Mouse (Mus musculus) stomach, embryonic 14.5 days (tissue): ENCODE measurements at regions not wholly inside any gene's neighbourhood (a gene's known extent, or its start where the extent isn't known, plus 50 kb on each side); places are given as distances from the start of the nearest gene placed in this dataset.

Source experiments
- ATAC-seq: fragments of 200-750 bp; cut with Nextera tagmentation; 2 replicates; pipeline ENCODE4 v1.8.0; 2017; ENCODE audit warnings: low read depth, moderate TSS enrichment; ENCODE audit not compliant: insufficient number of reproducible peaks, insufficient read depth, low FRiP score
- H3K27ac ChIP-seq: fragments of 300-500 bp; sonication (generic); 2 replicates; pipeline ENCODE4 v1.5.1; 2014; ENCODE audit warnings: mild to moderate bottlenecking, low read length, moderate library complexity, mixed read lengths
- H3K27me3 ChIP-seq: fragments of 300-500 bp; sonication (generic); 2 replicates; pipeline ENCODE4 v1.6.1; 2014; ENCODE audit warnings: low read length, control low read depth, mixed read lengths; ENCODE audit not compliant: control insufficient read depth, insufficient read depth
- H3K36me3 ChIP-seq: fragments of 300-500 bp; sonication (generic); 2 replicates; pipeline ENCODE4 v1.6.1; 2014; ENCODE audit warnings: mild to moderate bottlenecking, control low read depth, low read length, moderate library complexity, mixed read lengths; ENCODE audit not compliant: control insufficient read depth, insufficient read depth
- H3K4me1 ChIP-seq: fragments of 300-500 bp; sonication (generic); 2 replicates; pipeline ENCODE4 v1.6.1; 2014; ENCODE audit warnings: low read length, control low read depth, mixed read lengths; ENCODE audit not compliant: control insufficient read depth, insufficient read depth
- H3K4me2 ChIP-seq: fragments of 300-500 bp; sonication (generic); replicated peaks from 2 replicates; pipeline ENCODE4 v1.6.1; 2014; ENCODE audit warnings: low read depth, low read length, control low read depth
- H3K4me3 ChIP-seq: fragments of 300-500 bp; sonication (generic); 2 replicates; pipeline ENCODE4 v1.5.1; 2014; ENCODE audit warnings: low read depth, low read length, control low read depth
- H3K9ac ChIP-seq: fragments of 300-500 bp; sonication (generic); replicated peaks from 2 replicates; pipeline ENCODE4 v1.6.1; 2014; ENCODE audit warnings: low read depth, mild to moderate bottlenecking, control low read depth, low read length, moderate library complexity, mixed read lengths
- H3K9me3 ChIP-seq: fragments of 300-500 bp; sonication (generic); 2 replicates; pipeline ENCODE4 v1.6.1; 2016; ENCODE audit warnings: low read depth, low read length, control low read depth; ENCODE audit not compliant: control insufficient read depth
- WGBS: fragments of 180-500 bp; shearing (Covaris S2); extraction: QIAGEN DNeasy Blood & Tissue Kit; methylation state at CpG from one replicate; pipeline ENCODE4 v1.1.7; 2014; 5-methylcytosine and 5-hydroxymethylcytosine counted together

DNA sequence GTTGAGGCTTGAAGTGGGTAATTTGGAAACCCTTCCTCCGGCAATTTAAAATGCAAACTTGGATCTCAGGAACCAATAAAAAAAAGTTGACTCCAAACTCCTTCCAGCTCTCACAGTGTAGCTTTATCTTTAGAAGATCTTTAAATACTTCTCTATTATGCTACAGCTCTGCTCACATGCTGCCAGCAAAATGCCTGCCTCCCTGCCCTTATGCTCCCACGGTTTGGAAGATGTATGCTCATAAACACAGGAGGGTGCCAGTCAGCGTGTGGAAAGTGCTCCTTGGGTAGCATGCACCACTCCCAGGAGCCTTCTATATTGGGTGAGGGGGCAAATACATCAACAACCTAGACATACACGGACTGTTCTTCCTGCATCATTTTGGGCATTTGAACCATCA lies 123.2 kb upstream of the Arl4c start:
- Histone ChIP-seq H3K27ac (no peak overlapping the region), H3K9ac (no peak overlapping the region), H3K4me1 (no peaks in the 10 kb centered on the region), H3K4me3 (no peak overlapping the region), H3K9me3 (no peaks in the 10 kb centered on the region), H3K27me3 (no peaks in the 10 kb centered on the region), H3K4me2 (no peak overlapping the region), H3K36me3 (no peaks in the 10 kb centered on the region)
- no peak for ATAC-seq
- WGBS = 83% methylated on average over 4 of the region's 4 CpGs

DNA sequence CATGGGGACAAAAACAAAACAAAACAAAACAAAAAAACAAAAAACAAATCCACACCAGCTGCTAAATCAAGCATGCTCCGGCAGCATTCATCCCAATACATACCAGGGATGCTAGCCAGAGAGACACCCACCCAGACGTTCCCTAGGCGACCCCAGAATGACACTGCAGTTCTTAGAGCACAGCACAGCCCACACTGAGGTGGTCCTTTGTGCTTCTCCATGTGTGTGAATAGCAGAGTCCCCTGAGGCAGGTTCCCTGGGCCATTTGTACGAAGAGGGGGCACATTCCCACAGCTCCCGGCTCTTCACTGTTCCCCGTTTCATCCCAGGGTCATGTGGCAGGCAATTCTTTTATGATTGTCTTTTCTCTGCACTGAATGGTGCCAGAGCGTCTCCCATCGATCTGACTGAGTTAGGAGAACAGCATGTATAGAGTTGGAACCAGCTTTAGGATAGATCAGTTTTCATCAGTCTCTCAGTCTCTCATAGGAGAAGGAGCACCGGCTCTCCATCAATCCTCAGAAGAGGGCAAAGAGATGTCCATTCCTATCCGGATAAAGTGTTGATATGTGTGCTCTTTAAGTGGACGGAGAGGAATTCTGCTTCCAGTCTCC lies 136.7 kb upstream of the Arl4c start:
- H3K27me3 ChIP-seq = no peaks in the 10 kb centered on the region
- ATAC-seq = no peak
- WGBS = 57% methylated on average over 11 of the region's 11 CpGs
- no peaks in the 10 kb centered on the region for H3K9me3 ChIP-seq
- no peaks in the 10 kb centered on the region for H3K4me1 ChIP-seq
- H3K4me2 ChIP-seq = no peak overlapping the region
- H3K27ac ChIP-seq = no peak overlapping the region
- H3K36me3 ChIP-seq = no peaks in the 10 kb centered on the region
- H3K9ac ChIP-seq = no peak overlapping the region
- H3K4me3 ChIP-seq = no peak overlapping the region

DNA sequence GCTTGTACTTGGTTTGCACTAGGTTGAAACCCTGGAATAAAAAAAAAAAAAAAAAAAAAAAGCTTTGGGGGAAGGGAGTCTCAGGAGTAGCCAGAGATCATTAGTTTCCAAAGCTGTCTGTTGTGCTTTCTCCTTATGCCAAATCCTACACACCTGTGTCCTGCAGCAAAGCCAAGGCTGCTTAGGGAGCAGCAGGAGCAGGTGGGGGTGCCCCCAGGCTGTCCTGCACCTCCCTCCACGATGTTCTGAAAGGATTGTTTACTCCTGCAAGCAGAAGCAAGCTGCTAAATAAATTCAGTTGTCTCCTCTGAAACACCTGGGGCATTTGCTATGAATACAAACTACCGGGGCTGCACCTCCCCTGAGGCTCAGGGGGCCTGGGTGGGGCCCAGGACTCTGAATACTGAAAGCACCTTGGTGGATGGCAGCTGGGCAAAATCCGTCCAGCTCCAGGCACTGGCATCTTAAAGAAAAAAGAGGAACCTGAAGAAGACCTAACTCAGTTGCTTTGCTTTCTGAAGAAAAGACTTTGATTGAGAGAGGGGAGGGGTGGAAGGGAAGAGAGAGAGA lies 137.5 kb upstream of the Arl4c start:
- no peak for ATAC-seq
- WGBS = 14% methylated on average over 3 of the region's 3 CpGs
- H3K4me1 ChIP-seq = no peaks in the 10 kb centered on the region
- H3K27me3 ChIP-seq = no peaks in the 10 kb centered on the region
- no peak overlapping the region for H3K4me2 ChIP-seq
- H3K36me3 ChIP-seq = no peaks in the 10 kb centered on the region
- H3K9ac ChIP-seq = no peak overlapping the region
- no peak overlapping the region for H3K4me3 ChIP-seq
- no peak overlapping the region for H3K27ac ChIP-seq
- no peaks in the 10 kb centered on the region for H3K9me3 ChIP-seq

DNA sequence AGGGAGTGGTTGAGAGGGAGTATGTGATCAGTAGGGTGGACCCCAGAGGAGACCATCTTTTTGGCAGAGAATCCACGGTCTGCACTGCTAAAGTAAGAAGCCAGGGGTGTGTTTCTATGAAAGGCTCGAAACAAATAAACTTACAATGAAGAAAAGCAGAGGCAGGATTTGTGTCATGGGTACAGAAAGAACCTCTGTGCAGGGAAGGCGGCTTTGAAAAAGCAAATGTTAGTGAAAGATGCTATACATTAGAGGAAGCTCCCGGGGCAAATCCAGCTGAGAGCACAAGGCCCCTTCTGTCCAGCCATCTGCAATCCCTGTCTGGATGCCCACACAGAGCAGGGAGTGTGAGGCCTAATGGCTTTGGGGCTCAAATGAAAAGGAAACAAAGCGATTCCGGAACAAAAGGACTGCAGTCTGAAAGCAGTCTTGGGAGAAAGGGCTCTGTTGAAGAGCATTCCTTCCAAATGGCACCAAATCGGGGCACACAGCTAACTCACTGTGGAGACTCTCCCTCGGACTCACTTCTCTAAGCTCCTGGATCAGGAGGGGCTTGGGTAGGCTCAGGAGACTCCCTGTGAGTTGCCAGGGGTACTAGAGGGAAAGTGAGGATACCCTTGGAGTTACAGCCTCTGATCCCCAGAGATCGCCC lies 138.1 kb upstream of the Arl4c start:
- Histone ChIP-seq H3K4me3 (no peak overlapping the region), H3K27me3 (no peaks in the 10 kb centered on the region), H3K27ac (no peak overlapping the region)

DNA sequence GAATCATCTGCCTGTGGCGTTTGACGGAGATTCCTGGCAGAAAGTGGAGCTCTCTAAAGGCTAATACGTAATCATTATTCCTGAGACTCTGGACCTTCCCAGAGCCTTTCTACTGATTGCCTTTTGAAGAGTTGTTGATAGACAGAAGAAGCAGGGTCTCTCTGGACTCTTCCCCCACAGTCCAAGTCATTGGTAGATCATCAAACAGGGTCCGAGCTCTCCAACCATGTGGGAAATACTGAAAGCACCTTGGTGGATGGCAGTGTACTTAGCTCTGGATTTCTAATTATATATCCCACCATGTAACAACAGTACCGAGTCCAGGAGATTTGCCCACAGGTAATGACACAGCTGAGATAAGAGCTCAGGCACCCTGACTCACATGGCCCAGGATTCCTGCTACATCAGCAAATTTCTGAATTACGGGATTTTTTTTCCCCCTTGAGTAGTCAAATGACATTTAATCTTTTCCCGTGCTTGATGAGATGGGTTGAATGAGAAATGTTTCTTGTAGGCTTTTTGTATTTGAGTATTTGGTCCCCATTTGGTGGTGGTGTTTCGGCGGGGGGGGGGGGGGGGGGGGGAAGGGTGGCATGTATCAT lies 139.1 kb upstream of the Arl4c start:
- Histone ChIP-seq H3K4me2 (no peak overlapping the region), H3K9ac (no peak overlapping the region), H3K27ac (no peak overlapping the region), H3K27me3 (no peaks in the 10 kb centered on the region), H3K9me3 (no peaks in the 10 kb centered on the region), H3K36me3 (no peaks in the 10 kb centered on the region), H3K4me3 (no peak overlapping the region), H3K4me1 (no peaks in the 10 kb centered on the region)
- no peak for ATAC-seq
- WGBS = 76% methylated on average over 9 of the region's 9 CpGs

More for the DNA sequence above, 138.1 kb upstream of the Arl4c start:
- 47% methylated on average over 9 of the region's 9 CpGs for WGBS
- Histone ChIP-seq H3K9ac (no peak overlapping the region), H3K4me2 (no peak overlapping the region), H3K4me1 (no peaks in the 10 kb centered on the region), H3K36me3 (no peaks in the 10 kb centered on the region), H3K9me3 (no peaks in the 10 kb centered on the region)
- ATAC-seq = no peak

GRCm38 (mm10) chr1:88847333-88848091 lies 145.5 kb upstream of the Arl4c start:
- Histone ChIP-seq H3K36me3 (no peaks in the 10 kb centered on the region), H3K27ac (no peak overlapping the region)

DNA sequence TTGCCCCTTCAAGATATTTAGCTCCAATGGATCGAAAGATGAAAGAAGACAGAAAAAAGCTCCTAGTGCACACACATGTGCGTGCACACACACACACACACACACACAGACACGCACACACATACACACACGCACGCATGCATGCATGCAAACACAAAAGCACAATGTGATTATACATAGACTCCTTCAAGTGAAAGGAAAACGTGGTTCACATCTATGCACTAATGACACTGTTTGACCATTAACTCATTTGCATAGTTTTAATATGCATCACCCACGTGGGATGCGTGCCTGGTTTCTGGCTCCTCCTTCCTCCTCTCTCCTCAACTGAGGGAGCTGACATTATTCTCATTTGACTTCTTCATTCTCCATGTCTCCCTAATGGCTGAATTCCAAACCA lies 146.2 kb upstream of the Arl4c start:
- Histone ChIP-seq H3K27me3 (no peaks in the 10 kb centered on the region), H3K9me3 (no peaks in the 10 kb centered on the region), H3K9ac (no peak overlapping the region), H3K4me2 (no peak overlapping the region), H3K36me3 (no peaks in the 10 kb centered on the region), H3K4me3 (no peak overlapping the region), H3K4me1 (0 out of 2 replicates have a peak, but pooled peaks cover 6% of the 10 kb centered on the region), H3K27ac (no peak overlapping the region)
- no peak for ATAC-seq
- 76% methylated on average over 8 of the region's 8 CpGs for WGBS

More at GRCm38 (mm10) chr1:88847333-88848091, 145.5 kb upstream of the Arl4c start:
- no peak overlapping the region for H3K4me3 ChIP-seq
- 41% methylated on average over 16 of the region's 16 CpGs for WGBS
- ATAC-seq = no peak
- no peak overlapping the region for H3K4me2 ChIP-seq
- no peak overlapping the region for H3K9ac ChIP-seq
- 0 out of 2 replicates have a peak, but pooled peaks cover 6% of the 10 kb centered on the region for H3K4me1 ChIP-seq
- H3K27me3 ChIP-seq = no peaks in the 10 kb centered on the region
- no peaks in the 10 kb centered on the region for H3K9me3 ChIP-seq

DNA sequence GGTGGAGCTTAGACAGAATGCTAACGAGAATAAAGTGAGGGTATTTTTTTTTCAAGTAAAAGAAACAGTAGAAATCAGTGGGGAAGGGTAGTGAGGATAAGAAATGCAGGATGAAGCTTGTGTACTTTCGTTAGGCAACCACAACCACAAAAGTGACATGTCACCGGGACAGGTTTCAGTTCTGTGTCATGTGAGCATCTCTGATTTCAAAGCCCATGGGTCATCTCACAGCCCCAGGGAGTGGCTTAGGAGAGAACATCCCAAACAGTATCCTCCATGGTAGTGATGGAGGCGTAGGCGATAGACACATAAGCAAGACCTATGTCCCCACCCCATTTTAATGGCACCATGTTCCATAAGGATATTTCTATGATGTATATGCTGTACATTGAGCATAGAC lies 147.4 kb upstream of the Arl4c start:
- WGBS = 91% methylated on average over 5 of the region's 5 CpGs
- no peak overlapping the region for H3K9ac ChIP-seq
- no peaks in the 10 kb centered on the region for H3K9me3 ChIP-seq
- H3K36me3 ChIP-seq = no peaks in the 10 kb centered on the region
- no peak overlapping the region for H3K27ac ChIP-seq
- no peaks in the 10 kb centered on the region for H3K27me3 ChIP-seq
- 0 out of 2 replicates have a peak, but pooled peaks cover 6% of the 10 kb centered on the region for H3K4me1 ChIP-seq
- no peak overlapping the region for H3K4me2 ChIP-seq
- no peak overlapping the region for H3K4me3 ChIP-seq
- ATAC-seq = no peak
